Mouse (Mus musculus): Measurements from ENCODE around the gene Nucb2. TPM values are rescaled to one million over a fixed set of nuclear protein-coding genes. Genes with fewer than 3 reads are reported as not detected.

Nucb2 gene
- 1 to 10 TPM; 8.0 to 8.1 TPM for total RNA-seq (2021)

GRCm38 (mm10) chr7:116503879-116504817 lies at the start of gene Nucb2:
Gene Nucb2 (plus strand): TSS chr7:116504369.
- DNase-seq: peak; percentile 96 to 97
- intact Hi-C loops (cut with DNase I): loop anchor here (2.0 kb wide), 1 partner anchor 45 kb away; no protein-coding TSS in a partner anchor

- DNase-seq: no peak
- intact Hi-C loops (cut with DNase I): loop anchor here (5.0 kb wide), 1 partner anchor 60 kb away; no protein-coding TSS in a partner anchor
These were observed 47.2 kb upstream of the Nucb2 start for GRCm38 (mm10) chr7:116456964-116457363.

GRCm38 (mm10) chr7:116457391-116457790 lies 46.8 kb upstream of the Nucb2 start:
- DNase-seq: no peak
- intact Hi-C loops (cut with DNase I): loop anchor here (5.0 kb wide), 1 partner anchor 60 kb away; no protein-coding TSS in a partner anchor

GRCm38 (mm10) chr7:116458985-116459441 lies 45.2 kb upstream of the Nucb2 start:
- no peak for DNase-seq
- intact Hi-C loops (cut with DNase I): loop anchor here (1.0 to 5.0 kb wide), 3 partner anchors 44 to 149 kb away; no protein-coding TSS in a partner anchor

- DNase-seq: no peak
- intact Hi-C loops (cut with DNase I): no loop called here
These were observed 42.1 kb upstream of the Nucb2 start for GRCm38 (mm10) chr7:116462114-116462513.

GRCm38 (mm10) chr7:116475836-116476235 lies 28.3 kb upstream of the Nucb2 start:
- intact Hi-C loops (cut with DNase I): no loop called here
- no peak for DNase-seq

- no peak for DNase-seq
- intact Hi-C loops (cut with DNase I): no loop called here
These were observed 27.9 kb upstream of the Nucb2 start for GRCm38 (mm10) chr7:116476264-116476663.

GRCm38 (mm10) chr7:116483106-116483505 lies 21.1 kb upstream of the Nucb2 start:
- no peak for DNase-seq
- intact Hi-C loops (cut with DNase I): no loop called here

- intact Hi-C loops (cut with DNase I): no loop called here
- no peak for DNase-seq
These were observed 20.4 kb upstream of the Nucb2 start for GRCm38 (mm10) chr7:116483782-116484181.

GRCm38 (mm10) chr7:116484213-116484612 lies 20.0 kb upstream of the Nucb2 start:
- intact Hi-C loops (cut with DNase I): no loop called here
- DNase-seq: no peak

GRCm38 (mm10) chr7:116485062-116485601 lies 19.0 kb upstream of the Nucb2 start:
- intact Hi-C loops (cut with DNase I): no loop called here
- no peak for DNase-seq

- DNase-seq: no peak
- intact Hi-C loops (cut with DNase I): no loop called here
These were observed 13.1 kb upstream of the Nucb2 start for GRCm38 (mm10) chr7:116491113-116491512.

GRCm38 (mm10) chr7:116493267-116494003 lies 10.7 kb upstream of the Nucb2 start:
- intact Hi-C loops (cut with DNase I): no loop called here
- no peak for DNase-seq

GRCm38 (mm10) chr7:116494618-116495017 lies 9.6 kb upstream of the Nucb2 start:
- intact Hi-C loops (cut with DNase I): no loop called here
- DNase-seq: no peak

- no peak for DNase-seq
- intact Hi-C loops (cut with DNase I): no loop called here
These were observed 7.4 kb upstream of the Nucb2 start for GRCm38 (mm10) chr7:116496760-116497159.

- intact Hi-C loops (cut with DNase I): no loop called here
- no peak for DNase-seq
These were observed 625 bp downstream of the Nucb2 start for GRCm38 (mm10) chr7:116504818-116505170.

- intact Hi-C loops (cut with DNase I): loop anchor here (5.0 kb wide), 1 partner anchor 177 kb away; no protein-coding TSS in a partner anchor
- DNase-seq: peak in 1 of 2 experiments; percentile 10
These were observed 9.9 kb downstream of the Nucb2 start for GRCm38 (mm10) chr7:116514030-116514429.

- DNase-seq: no peak
- intact Hi-C loops (cut with DNase I): loop anchor here (5.0 kb wide), 1 partner anchor 177 kb away; no protein-coding TSS in a partner anchor
These were observed 10.4 kb downstream of the Nucb2 start for GRCm38 (mm10) chr7:116514546-116514945.

- intact Hi-C loops (cut with DNase I): loop anchor here (5.0 kb wide), 1 partner anchor 58 kb away; no protein-coding TSS in a partner anchor
- DNase-seq: no peak
These were observed 10.9 kb downstream of the Nucb2 start for GRCm38 (mm10) chr7:116515059-116515458.

- no peak for DNase-seq
- intact Hi-C loops (cut with DNase I): loop anchor here (5.0 kb wide), 1 partner anchor 58 kb away; no protein-coding TSS in a partner anchor
These were observed 11.5 kb downstream of the Nucb2 start for GRCm38 (mm10) chr7:116515514-116516135.
